Mouse (Mus musculus): ENCODE measurements around the gene Ift57.

Ift57 gene

DNA sequence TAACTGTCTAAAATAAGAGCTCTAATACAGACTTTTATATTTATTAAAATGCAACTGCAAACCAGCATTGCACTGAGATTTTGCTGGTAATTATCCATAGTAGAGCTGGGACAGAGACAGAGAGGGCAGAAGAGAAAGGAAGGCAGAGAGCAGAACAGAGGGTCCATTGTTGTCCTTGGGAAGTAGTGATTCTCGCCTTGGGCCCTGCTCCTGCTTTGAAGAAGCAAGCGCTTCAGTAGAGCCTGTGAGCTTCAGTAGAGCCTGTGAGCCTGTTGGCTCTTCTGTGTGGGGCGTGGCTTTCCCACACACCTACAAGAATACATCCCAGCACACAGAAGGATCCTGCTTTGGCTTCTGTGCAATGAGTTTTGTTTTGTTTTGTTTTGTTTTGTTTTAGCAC, 54.3 kb downstream of the Ift57 start:
- in situ Hi-C loops (cut with MboI): no loop called here

DNA sequence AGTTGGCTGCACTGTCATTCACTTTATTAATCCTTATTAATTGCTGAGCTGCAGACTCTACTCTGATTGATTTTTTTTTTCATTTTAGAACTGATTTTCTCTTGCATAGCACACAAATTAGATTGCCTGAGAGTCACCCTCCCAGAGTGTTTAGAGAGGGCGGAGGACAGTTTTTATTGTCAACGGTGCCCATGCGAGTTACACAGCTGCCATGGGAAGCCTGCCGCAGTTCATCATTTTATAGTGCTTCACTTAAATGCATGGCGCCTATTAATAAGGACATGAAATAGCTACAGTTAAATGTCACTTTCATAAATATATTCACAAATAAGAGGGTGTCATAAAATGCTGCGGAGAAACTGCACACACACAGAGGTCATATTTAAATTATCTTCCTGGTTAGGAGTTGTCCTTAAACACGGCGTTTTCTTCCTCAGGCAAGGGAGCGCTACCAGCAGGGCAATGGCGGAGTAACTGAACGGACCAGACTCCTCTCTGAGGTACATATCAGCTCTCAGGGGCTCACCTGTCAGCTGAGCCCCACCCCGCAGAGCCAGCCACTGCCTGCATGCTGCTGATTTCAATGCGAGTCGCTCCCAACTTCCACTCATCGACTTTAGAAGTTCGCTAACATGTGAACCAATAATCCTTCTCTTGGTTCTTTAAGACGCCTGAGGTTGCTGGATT, 61.6 kb downstream of the Ift57 start:
- in situ Hi-C loops (cut with MboI): loop anchor here (10.0 kb wide), 1 partner anchor 284 kb away; no protein-coding TSS in a partner anchor

DNA sequence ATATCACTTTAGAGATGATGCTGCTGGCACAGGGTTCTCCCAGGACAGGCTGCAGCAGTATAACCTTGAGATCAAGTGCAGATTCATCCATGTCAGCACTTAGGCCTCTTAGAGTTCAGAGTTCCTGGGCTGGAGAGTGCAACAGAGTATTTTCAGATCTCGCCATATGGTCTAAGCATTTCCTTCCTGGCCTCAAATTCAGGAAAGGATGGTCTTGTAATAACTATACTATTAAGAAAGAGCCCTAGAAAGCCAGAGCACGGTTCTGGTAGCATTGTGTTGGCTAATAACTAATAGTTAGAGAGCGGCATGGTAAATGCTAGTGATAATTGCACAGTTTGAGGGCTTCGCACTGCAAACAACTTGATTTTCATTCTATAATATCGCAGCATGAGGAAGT, 62.9 kb downstream of the Ift57 start:
- in situ Hi-C loops (cut with MboI): loop anchor here (10.0 kb wide), 1 partner anchor 283 kb away; no protein-coding TSS in a partner anchor

GRCm38 (mm10) chr16:49766326-49766725, 67.3 kb downstream of the Ift57 start:
- in situ Hi-C loops (cut with MboI): loop anchor here (5.0 to 10.0 kb wide), 2 partner anchors 86 to 278 kb away; no protein-coding TSS in a partner anchor

- in situ Hi-C loops (cut with MboI): loop anchor here (5.0 to 10.0 kb wide), 2 partner anchors 84 to 276 kb away; no protein-coding TSS in a partner anchor
Measured at GRCm38 (mm10) chr16:49768491-49769031, 69.5 kb downstream of the Ift57 start.

DNA sequence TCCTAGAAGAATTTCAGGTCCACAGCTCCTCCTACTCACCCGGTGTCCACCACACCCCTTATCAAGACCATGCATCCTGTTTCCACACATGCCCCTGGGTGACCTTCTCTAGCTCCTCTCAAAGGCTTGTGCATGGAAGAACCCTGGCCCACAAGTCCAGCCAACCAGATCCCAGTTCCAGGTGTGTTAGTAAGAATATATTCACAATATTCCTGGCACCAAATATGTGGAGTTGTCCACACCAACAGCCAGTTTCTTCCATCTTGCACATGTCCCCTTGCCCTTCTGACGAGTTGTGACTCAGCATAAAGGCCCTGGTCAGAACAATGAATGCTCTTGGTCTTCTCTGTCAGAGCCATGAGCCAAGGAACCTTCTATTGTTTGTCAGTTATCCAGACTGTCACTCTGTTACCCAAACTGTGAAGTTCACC, 70.8 kb downstream of the Ift57 start:
- in situ Hi-C loops (cut with MboI): loop anchor here (5.0 to 10.0 kb wide), 2 partner anchors 82 to 275 kb away; no protein-coding TSS in a partner anchor

DNA sequence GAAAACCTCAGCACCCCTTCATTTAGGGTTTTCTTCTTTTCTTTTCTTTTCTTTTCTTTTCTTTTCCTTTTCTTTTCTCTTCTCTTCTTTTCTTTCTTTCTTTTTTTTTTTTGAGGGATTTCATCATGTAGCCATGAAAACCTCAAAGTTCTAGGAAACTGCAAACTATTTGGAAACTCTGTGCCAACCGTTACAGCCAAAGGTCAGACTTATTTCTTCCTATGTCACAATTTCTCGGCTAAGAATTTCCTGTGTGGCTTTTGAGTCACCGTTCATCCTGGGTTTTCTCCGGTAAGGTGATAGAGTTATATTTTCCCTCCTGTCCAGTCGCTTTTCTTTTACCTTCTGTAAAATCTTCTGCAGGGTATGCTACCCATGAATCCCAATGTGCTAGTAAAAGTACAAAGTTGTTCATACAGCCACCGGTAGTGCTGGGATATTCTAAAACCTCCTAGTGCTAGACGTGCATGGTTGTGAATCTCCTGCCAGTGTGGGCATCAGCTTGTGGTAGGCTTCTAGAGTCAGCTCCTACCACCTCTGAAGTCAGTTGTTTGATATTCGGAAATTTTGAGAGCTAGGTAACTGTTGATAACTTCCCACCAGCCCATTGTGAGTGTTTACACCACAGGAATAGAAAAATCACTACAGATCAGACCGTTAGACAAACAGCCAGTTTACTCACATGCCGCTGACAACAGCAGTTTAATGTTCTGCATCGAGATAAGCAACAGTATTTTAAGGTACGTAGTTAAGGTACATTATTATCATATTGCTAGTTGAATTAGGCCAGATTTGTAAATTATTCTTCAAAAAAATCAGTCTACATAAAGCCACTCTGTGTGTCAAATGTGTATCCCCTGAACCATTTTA, 71.5 kb downstream of the Ift57 start:
- in situ Hi-C loops (cut with MboI): no loop called here

- in situ Hi-C loops (cut with MboI): no loop called here
Measured at GRCm38 (mm10) chr16:49771609-49772396, 72.8 kb downstream of the Ift57 start.

DNA sequence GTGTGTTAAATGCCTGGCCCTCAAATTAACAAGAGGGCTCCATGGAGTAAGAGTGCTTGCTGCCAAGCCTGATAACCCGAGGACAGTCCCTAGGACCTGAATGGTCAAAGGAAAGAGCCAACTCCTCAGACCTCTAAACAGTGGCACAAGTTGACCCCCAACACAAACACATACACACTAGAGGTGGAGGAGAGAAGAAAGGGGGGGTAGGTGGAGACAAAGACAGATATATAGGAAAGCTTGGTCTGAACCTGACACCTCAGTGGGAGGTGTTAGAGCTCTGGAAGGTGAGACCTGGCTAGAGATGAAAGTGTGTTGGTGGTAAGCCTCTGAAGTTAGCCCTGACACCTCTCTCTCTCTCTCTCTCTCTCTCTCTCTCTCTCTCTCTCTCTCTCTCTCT, 73.5 kb downstream of the Ift57 start:
- in situ Hi-C loops (cut with MboI): no loop called here

DNA sequence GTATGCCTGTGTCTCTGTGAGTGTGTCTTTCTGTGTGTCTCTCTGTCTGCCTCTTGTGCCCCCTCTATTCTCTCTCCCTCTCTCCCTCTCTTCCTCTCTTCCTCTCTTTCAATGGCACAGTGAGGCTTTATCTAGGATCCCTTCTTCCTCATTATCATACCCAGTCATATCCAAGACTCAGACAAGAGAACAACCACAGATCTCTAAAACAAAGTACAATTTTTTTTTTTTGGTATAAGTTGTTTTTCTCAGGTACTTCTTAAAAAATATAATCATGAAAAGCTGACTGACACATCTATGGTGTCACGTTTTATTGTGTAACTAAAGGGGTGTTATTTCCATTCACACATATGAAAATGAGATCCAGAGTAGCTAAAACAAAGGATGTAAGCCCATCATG, 74.0 kb downstream of the Ift57 start:
- in situ Hi-C loops (cut with MboI): no loop called here

- in situ Hi-C loops (cut with MboI): no loop called here
Measured at GRCm38 (mm10) chr16:49774059-49775001, 75.3 kb downstream of the Ift57 start.

- in situ Hi-C loops (cut with MboI): no loop called here
Measured at GRCm38 (mm10) chr16:49775002-49775966, 76.3 kb downstream of the Ift57 start.

DNA sequence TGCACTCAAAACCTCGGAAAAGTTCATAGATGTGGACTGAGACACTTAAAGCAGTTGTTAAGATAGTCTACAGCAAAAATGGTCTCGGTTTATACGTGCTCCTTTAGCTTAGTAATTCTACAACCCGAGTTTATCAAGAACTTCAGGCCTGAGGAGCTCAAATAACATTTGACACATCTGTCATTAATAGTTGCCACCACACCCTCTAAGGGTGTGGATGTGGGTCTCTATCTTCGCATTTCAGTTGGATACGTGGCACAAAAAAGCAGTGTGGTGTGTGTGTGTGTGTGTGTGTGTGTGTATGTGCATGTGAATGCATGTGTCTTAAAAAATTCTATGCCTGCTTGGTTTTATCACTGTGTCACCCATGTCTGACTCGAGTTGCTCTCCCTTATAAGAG, 77.9 kb downstream of the Ift57 start:
- in situ Hi-C loops (cut with MboI): no loop called here

DNA sequence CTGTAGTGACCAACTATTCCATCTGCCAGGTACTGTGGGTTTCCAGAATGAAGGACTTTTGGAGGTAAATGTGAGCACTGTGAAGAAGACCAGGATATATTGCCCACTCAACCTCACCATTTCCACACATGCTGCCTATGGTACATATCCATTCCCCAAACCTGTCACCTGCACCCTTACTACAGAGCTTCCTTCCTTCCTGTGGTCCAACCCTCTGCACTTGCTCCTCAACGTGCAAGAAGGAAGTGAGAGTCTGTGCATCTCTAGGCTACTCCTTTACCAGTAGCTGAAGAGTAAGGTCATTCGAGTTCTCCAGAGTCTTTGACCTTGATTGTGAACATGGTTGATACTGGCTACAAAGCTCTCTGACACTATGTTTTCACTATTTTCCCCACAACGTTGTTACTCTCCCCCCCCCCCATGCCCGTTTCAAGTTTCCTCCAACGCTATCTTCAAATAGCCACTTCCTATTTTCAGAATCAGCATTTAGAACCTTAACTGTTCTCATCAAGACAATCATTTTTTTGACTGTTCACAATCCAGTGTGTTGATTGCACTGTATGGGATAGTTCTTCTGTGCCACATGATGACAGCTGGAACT, 82.6 kb downstream of the Ift57 start:
- in situ Hi-C loops (cut with MboI): no loop called here

DNA sequence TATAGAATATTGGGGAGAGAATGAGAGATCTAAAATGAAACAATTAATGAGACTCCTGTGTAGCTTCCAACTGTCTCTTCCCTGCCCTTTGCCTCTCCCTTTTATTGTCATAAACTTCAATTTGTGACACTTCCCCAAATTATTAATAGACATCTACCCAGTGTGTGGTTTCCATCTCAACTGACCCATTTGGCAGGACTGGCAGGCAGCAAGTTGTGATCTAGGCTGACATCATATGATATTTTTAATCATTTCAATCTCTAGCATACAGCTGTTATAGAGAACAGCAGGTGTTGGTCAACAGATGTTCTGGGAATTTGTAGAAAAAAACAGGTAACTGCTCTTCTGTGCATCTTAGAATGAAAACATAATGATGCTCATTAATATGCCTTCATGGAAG, 84.3 kb downstream of the Ift57 start:
- in situ Hi-C loops (cut with MboI): no loop called here

- in situ Hi-C loops (cut with MboI): no loop called here
Measured at GRCm38 (mm10) chr16:49786116-49786515, 87.1 kb downstream of the Ift57 start.

DNA sequence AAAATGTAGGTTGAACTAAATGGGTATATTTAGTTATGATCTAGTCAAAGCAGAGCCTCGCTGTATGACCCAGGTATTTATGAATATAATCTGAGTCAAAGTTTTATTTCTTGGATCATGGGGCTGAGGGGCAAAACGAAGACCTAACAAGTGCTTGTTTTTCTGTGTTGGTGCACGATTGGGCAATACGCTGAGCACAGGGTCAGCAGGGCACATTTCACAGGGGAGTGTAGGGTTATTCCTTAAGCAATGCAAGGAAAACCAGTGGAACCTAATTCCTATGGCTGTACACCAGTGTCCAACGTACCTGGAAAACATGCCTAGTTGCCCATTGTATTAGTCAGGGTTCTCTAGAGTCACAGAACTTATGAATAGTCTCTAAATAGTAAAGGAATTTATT, 88.7 kb downstream of the Ift57 start:
- in situ Hi-C loops (cut with MboI): no loop called here

DNA sequence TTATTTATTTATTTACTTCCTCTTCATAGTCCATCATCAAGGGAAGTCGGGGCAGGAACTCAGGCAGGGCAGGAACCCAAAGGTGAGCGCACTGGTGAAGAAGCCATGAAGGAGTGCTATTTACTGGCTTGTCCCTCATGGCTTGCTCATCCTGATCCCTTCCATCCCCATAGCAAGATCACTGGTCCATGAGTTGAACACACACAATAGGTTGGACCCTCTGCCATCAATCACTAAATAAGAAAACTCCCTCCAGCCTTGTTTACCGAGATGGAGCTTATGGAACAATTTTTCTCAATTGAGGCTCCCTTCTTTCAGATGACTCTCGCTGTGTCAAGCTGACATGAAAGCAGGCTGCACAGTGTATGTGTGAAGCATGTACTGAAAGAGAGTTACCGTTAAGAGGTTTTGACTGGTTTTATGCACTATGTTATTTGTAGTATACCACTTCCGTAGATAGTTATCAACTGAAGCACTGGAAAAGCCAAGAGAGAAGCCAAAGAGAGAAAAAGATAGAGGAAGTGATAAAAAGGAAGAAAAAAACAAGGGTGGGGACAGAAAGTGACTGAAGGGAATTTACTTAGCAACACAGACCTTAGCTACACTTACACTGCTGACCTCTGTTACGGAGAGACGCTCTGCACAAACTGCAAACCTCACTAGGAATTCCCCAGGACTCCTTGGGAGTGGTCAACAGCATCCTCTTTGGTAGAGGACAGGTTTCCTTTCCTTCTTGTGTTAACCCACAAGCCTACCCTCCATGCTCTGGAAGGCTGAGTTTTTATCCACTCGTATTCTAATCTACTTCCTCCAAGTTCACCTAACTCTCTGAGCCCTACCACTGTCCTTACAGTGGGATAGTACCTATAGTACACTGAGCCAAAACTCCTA, 91.8 kb downstream of the Ift57 start:
- in situ Hi-C loops (cut with MboI): no loop called here
